Mouse (Mus musculus) embryonic fibroblast, embryonic 13.5 days (primary cell): Measurements from ENCODE around the gene E130114P18Rik. TPM values are rescaled to one million over a fixed set of nuclear protein-coding genes. Genes with fewer than 3 reads are reported as not detected.

Experiments used
- H3K27ac ChIP-seq: 2 replicates; pipeline ENCODE4 v1.5.1; 2012; ENCODE audit warnings: low read length, control low read depth, inconsistent platforms; ENCODE audit not compliant: insufficient read depth
- H3K4me1 ChIP-seq: 2 replicates; pipeline ENCODE4 v1.6.1; 2011; ENCODE audit warnings: low read length; ENCODE audit not compliant: control insufficient read depth, insufficient read depth
- H3K4me3 ChIP-seq: 2 replicates; pipeline ENCODE4 v1.5.1; 2011; ENCODE audit warnings: mild to moderate bottlenecking, control low read depth, low read length; ENCODE audit not compliant: insufficient read depth
- CTCF ChIP-seq: IDR thresholded peaks from 2 replicates; pipeline ENCODE4 v1.5.1; 2011; ENCODE audit warnings: mild to moderate bottlenecking, control low read depth, low read length, moderate library complexity, borderline replicate concordance; ENCODE audit not compliant: insufficient read depth
- POLR2A ChIP-seq: IDR thresholded peaks from 2 replicates; pipeline ENCODE4 v1.6.1; 2011; ENCODE audit warnings: low read depth, mild to moderate bottlenecking, control low read depth, low read length, moderate library complexity
- polyA plus RNA-seq: library from polyadenylated mRNA; stranded (reverse); fragments of >200 nt; gene quantifications from 2 replicates; pipeline ENCODE4 v1.2.4, GENCODE M21; 2011; ENCODE audit warnings: low read depth; ENCODE audit not compliant: missing spikeins, insufficient read length

Gene E130114P18Rik
- polyA plus RNA-seq, 1 experiment: 0.77 TPM

GRCm38 (mm10) chr4:97669808-97670207 lies 108.1 kb downstream of the E130114P18Rik start:
- TF ChIP-seq CTCF: no peak
- no peak for TF ChIP-seq POLR2A
- no peak overlapping the region for H3K27ac ChIP-seq
- no peaks in the 10 kb centered on the region for H3K4me1 ChIP-seq
- H3K4me3 ChIP-seq: no peak overlapping the region

- TF ChIP-seq POLR2A (no peak), CTCF (no peak)
- H3K4me1 ChIP-seq: no peaks in the 10 kb centered on the region
- H3K4me3 ChIP-seq: no peak overlapping the region
- no peak overlapping the region for H3K27ac ChIP-seq
Observed at GRCm38 (mm10) chr4:97665428-97665755, 112.5 kb downstream of the E130114P18Rik start.

DNA sequence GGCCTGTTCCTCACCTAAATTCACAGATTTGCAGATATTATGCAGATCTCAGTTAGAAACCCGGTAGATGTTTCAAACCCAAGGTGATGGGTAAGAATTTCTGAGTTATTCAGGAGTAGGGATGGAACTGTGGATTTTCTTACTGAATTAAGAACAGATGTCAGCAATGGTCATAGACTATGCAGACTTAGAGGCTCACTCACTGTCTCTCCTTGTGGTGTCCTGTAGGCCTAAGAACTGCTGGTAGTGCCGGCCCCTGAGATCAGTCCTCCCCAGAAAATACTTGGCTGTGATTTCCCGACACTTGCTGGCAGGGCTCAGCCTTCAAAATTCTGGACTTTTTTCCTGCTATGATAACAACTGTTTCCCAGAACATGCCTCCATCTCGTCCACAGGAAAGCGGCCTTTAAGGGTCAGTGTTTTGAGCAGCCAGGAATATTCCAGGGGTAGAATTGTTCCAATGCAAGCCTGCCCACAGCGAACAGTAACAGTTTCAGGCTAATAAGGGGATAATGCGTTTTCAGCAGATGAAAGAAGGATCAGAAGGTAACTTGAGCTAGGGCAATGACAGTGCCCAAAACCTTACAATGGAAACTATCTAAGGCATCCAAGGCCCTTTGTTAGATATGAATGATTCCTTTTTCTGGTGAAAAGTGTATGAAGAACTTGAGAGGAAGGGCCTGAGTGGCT lies 113.0 kb downstream of the E130114P18Rik start:
- no peak for TF ChIP-seq POLR2A
- TF ChIP-seq CTCF: no peak
- H3K27ac ChIP-seq: no peak overlapping the region

DNA sequence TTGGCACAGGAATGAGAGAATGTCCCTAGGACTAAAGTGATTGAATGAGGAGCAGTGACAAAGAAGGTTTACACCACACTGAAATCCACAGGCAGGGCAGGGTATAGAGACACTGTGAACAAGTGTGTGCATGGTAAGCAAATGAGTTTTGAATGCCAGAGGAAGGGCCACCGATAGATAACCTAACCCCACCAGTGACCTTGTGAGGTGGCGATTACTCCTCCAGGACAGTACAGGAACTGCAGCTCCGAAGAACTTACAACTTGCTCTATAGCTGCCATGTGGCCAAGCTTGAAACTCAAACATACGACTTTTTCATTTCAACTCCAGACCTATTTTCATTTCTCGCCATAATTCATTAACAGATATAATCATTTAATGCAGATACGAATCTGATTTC lies 114.0 kb downstream of the E130114P18Rik start:
- H3K27ac ChIP-seq: no peak overlapping the region
- H3K4me3 ChIP-seq: no peak overlapping the region
- TF ChIP-seq CTCF: no peak
- no peak for TF ChIP-seq POLR2A
- H3K4me1 ChIP-seq: no peaks in the 10 kb centered on the region

More for the DNA sequence above, 113.0 kb downstream of the E130114P18Rik start:
- H3K4me1 ChIP-seq: no peaks in the 10 kb centered on the region
- no peak overlapping the region for H3K4me3 ChIP-seq

GRCm38 (mm10) chr4:97662841-97663240 lies 115.0 kb downstream of the E130114P18Rik start:
- H3K27ac ChIP-seq: no peak overlapping the region
- TF ChIP-seq CTCF: no peak
- TF ChIP-seq POLR2A: no peak

GRCm38 (mm10) chr4:97661611-97662273 lies 116.1 kb downstream of the E130114P18Rik start:
- no peak overlapping the region for H3K27ac ChIP-seq
- TF ChIP-seq CTCF (no peak), POLR2A (no peak)
- no peaks in the 10 kb centered on the region for H3K4me1 ChIP-seq
- H3K4me3 ChIP-seq: no peak overlapping the region

More at GRCm38 (mm10) chr4:97662841-97663240, 115.0 kb downstream of the E130114P18Rik start:
- Histone ChIP-seq H3K4me3 (no peak overlapping the region), H3K4me1 (no peaks in the 10 kb centered on the region)

- H3K4me3 ChIP-seq: no peak overlapping the region
- H3K27ac ChIP-seq: no peak overlapping the region
- TF ChIP-seq POLR2A (no peak), CTCF (no peak)
- H3K4me1 ChIP-seq: no peaks in the 10 kb centered on the region; the same call in 1 of the 2 replicates
Observed at GRCm38 (mm10) chr4:97657586-97657985, 120.3 kb downstream of the E130114P18Rik start.

DNA sequence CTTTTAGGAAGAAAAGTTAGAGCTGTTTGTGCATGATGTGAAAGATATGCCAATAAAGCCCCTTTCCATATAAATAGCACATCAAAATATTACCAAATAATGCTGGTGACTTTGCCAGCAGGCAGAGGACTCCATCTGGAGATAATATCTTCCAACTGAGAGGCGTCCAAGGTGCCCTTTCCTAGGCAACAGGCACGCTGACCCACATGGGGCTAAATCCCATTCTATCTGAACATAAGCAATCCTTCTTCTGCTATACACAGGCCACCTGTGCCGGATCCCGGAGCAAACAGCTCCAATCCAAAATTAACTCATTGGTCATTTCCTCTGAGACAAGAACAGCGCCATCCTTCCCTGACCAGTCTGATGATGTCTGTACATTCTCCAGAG lies 128.3 kb downstream of the E130114P18Rik start:
- TF ChIP-seq POLR2A (no peak), CTCF (no peak)
- H3K27ac ChIP-seq: no peak overlapping the region

GRCm38 (mm10) chr4:97648825-97649625 lies 128.9 kb downstream of the E130114P18Rik start:
- Histone ChIP-seq H3K4me1 (no peaks in the 10 kb centered on the region), H3K27ac (no peak overlapping the region), H3K4me3 (no peak overlapping the region)
- no peak for TF ChIP-seq POLR2A
- no peak for TF ChIP-seq CTCF

More for the DNA sequence above, 128.3 kb downstream of the E130114P18Rik start:
- H3K4me3 ChIP-seq: no peak overlapping the region
- H3K4me1 ChIP-seq: no peaks in the 10 kb centered on the region

GRCm38 (mm10) chr4:97648436-97648707 lies 129.5 kb downstream of the E130114P18Rik start:
- Histone ChIP-seq H3K4me1 (no peaks in the 10 kb centered on the region), H3K27ac (no peak overlapping the region), H3K4me3 (no peak overlapping the region)
- TF ChIP-seq CTCF (no peak), POLR2A (no peak)
